25 mouse cellular contexts compared by ENCODE assay signal in genomic region chr3:149313217-149313616, GRCm38 (mm10).
DNase-seq lines count a peak whose midpoint lies in the region; ATAC-seq and TF ChIP-seq lines count a peak whose summit lies in the region.
"Had no signal": no experiment of that assay in that cellular context is flagged by ENCODE, and none has a peak within 500 bp of the region (broad histone marks: within the 10 kb centered on the region; RNA-seq: fewer than 3 reads in every experiment).

No protein-coding gene starts in this region.

- no peak overlapping the region for H3K27ac ChIP-seq in forebrain, embryonic 11.5 days (ENCODE audit: low read depth, low read length)
- H3K27ac ChIP-seq in forebrain, postnatal 0 days (ENCODE audit: low read depth, low read length), result no peak overlapping the region
- no peak overlapping the region for H3K27ac ChIP-seq in forebrain, embryonic 13.5 days
- no peak overlapping the region for H3K27ac ChIP-seq in forebrain, embryonic 16.5 days (ENCODE audit: low read length)
- H3K27ac ChIP-seq: heart, embryonic 15.5 days; hindbrain, embryonic 14.5 days; hindbrain, postnatal 0 days had no signal

- no peak overlapping the region for H3K4me3 ChIP-seq in forebrain, embryonic 11.5 days (ENCODE audit: low read depth, low read length)
- H3K4me3 ChIP-seq in forebrain, postnatal 0 days (ENCODE audit: low read depth, low read length), result no peak overlapping the region
- no peak overlapping the region for H3K4me3 ChIP-seq in forebrain, embryonic 13.5 days
- H3K4me3 ChIP-seq in forebrain, embryonic 16.5 days (replicated peaks; ENCODE audit: low read length), result no peak overlapping the region
- H3K4me3 ChIP-seq: heart, embryonic 12.5 days; heart, embryonic 15.5 days had no signal

- 56% methylated on average over 6 of the region's 6 CpGs for WGBS in forebrain, embryonic 11.5 days
- 26% methylated on average over 6 of the region's 6 CpGs for WGBS in forebrain, postnatal 0 days
- 33% methylated on average over 6 of the region's 6 CpGs for WGBS in forebrain, embryonic 13.5 days
- WGBS in forebrain, embryonic 16.5 days, result 22% methylated on average over 6 of the region's 6 CpGs

- no peaks in the 10 kb centered on the region for H3K9me3 ChIP-seq in forebrain, embryonic 11.5 days (ENCODE audit: control insufficient read depth, low read length)
- no peaks in the 10 kb centered on the region for H3K9me3 ChIP-seq in forebrain, postnatal 0 days (ENCODE audit: low read length)
- no peaks in the 10 kb centered on the region; the same call in 1 of the 2 replicates for H3K9me3 ChIP-seq in forebrain, embryonic 13.5 days (replicated peaks)
- no peaks in the 10 kb centered on the region for H3K9me3 ChIP-seq in forebrain, embryonic 16.5 days (ENCODE audit: control insufficient read depth, low read length)
- H3K9me3 ChIP-seq: heart, embryonic 12.5 days; heart, embryonic 15.5 days had no signal

- 0 out of 2 replicates have a peak, but pooled peaks cover 2% of the 10 kb centered on the region for H3K4me1 ChIP-seq in forebrain, embryonic 11.5 days (replicated peaks; ENCODE audit: control insufficient read depth, insufficient read depth, low read length)
- H3K4me1 ChIP-seq in forebrain, postnatal 0 days (ENCODE audit: insufficient read depth), result no peaks in the 10 kb centered on the region
- peaks cover 17% of the 10 kb centered on the region for H3K4me1 ChIP-seq in forebrain, embryonic 13.5 days
- H3K4me1 ChIP-seq in forebrain, embryonic 16.5 days (replicated peaks; ENCODE audit: control insufficient read depth, insufficient read depth, low read length), result no peaks in the 10 kb centered on the region
- H3K4me1 ChIP-seq: heart, embryonic 15.5 days had no signal

- no peak for DNase-seq in forebrain, embryonic 11.5 days (ENCODE audit: low spot score)
- DNase-seq in forebrain, postnatal 0 days, result no peak
- DNase-seq in Muller cell, postnatal 12 days (ENCODE audit: inconsistent ontology term), result peak; percentile 31
- DNase-seq in layer of hippocampus, adult 9-10 months (ENCODE audit: low spot score), result no peak
- DNase-seq in c-Kit-positive CD71-positive TER-119-positive erythroid progenitor cells, embryonic 14.5 days (ENCODE audit: low spot score), result no peak
- DNase-seq: adrenal gland, adult 2 months; adrenal gland, postnatal 14 days; B cell, adult 2 months; cerebellum, adult 18-20 months; cerebellum, adult 9-10 months; cerebellum, postnatal 14 days; gastrocnemius, postnatal 25 days; heart, postnatal 10 days; heart, postnatal 4 days; kidney, adult 18-20 months had no signal

- no peak for TF ChIP-seq CTCF in forebrain, postnatal 0 days (IDR thresholded peaks at IDR 0.05; ENCODE audit: low read depth)

- H3K9ac ChIP-seq in forebrain, embryonic 11.5 days (ENCODE audit: low read length), result no peak overlapping the region
- H3K9ac ChIP-seq in forebrain, postnatal 0 days, result no peak overlapping the region
- no peak overlapping the region for H3K9ac ChIP-seq in forebrain, embryonic 13.5 days
- H3K9ac ChIP-seq in forebrain, embryonic 16.5 days (replicated peaks; ENCODE audit: low read depth, low read length), result no peak overlapping the region
- H3K9ac ChIP-seq: heart, embryonic 12.5 days; heart, embryonic 15.5 days; hindbrain, embryonic 14.5 days had no signal

- no peak overlapping the region for H3K4me2 ChIP-seq in forebrain, embryonic 11.5 days (ENCODE audit: low read depth, low read length, severe bottlenecking)
- no peak overlapping the region for H3K4me2 ChIP-seq in forebrain, postnatal 0 days (ENCODE audit: low read depth)
- H3K4me2 ChIP-seq in forebrain, embryonic 13.5 days, result no peak overlapping the region
- no peak overlapping the region for H3K4me2 ChIP-seq in forebrain, embryonic 16.5 days (ENCODE audit: low read length)
- H3K4me2 ChIP-seq: heart, embryonic 12.5 days; heart, embryonic 15.5 days; hindbrain, embryonic 14.5 days had no signal

- ATAC-seq in forebrain, embryonic 11.5 days (replicated peaks; ENCODE audit: low FRiP score), result peak; percentile 63
- ATAC-seq in forebrain, postnatal 0 days, result no peak
- peak; percentile 70 for ATAC-seq in forebrain, embryonic 13.5 days
- ATAC-seq in forebrain, embryonic 16.5 days, result peak; percentile 77
- ATAC-seq: hindbrain, postnatal 0 days; inflammation-experienced regulatory T-cells, adult 6 months; intestine, embryonic 16.5 days had no signal

- no peaks in the 10 kb centered on the region for H3K27me3 ChIP-seq in forebrain, embryonic 11.5 days (ENCODE audit: control insufficient read depth, insufficient read depth, low read length)
- H3K27me3 ChIP-seq in forebrain, postnatal 0 days (ENCODE audit: insufficient read depth, low read length), result no peaks in the 10 kb centered on the region
- no peaks in the 10 kb centered on the region for H3K27me3 ChIP-seq in forebrain, embryonic 13.5 days
- no peaks in the 10 kb centered on the region for H3K27me3 ChIP-seq in forebrain, embryonic 16.5 days (replicated peaks; ENCODE audit: control insufficient read depth, insufficient read depth, low read length)
- H3K27me3 ChIP-seq: CH12.LX; heart, embryonic 12.5 days; heart, embryonic 15.5 days had no signal

- H3K36me3 ChIP-seq in forebrain, embryonic 11.5 days (ENCODE audit: control insufficient read depth, insufficient read depth, low read length), result no peaks in the 10 kb centered on the region
- no peaks in the 10 kb centered on the region for H3K36me3 ChIP-seq in forebrain, postnatal 0 days (ENCODE audit: insufficient read depth)
- no peaks in the 10 kb centered on the region for H3K36me3 ChIP-seq in forebrain, embryonic 13.5 days (ENCODE audit: poor library complexity, severe bottlenecking)
- H3K36me3 ChIP-seq in forebrain, embryonic 16.5 days (ENCODE audit: control insufficient read depth, insufficient read depth), result no peaks in the 10 kb centered on the region
- H3K36me3 ChIP-seq: G1E; heart, embryonic 12.5 days; heart, embryonic 15.5 days had no signal
